Mouse (Mus musculus) kidney, postnatal 0 days (tissue): ENCODE data around the gene Rusc1. TPM values are rescaled to one million over a fixed set of nuclear protein-coding genes. Genes with fewer than 3 reads are reported as not detected.
"Not testable (repeated sequence)": the region's sequence is repeated elsewhere in the genome, so short reads cannot be mapped to it uniquely, and the experiment has no call there.

ENCODE experiments used
- ATAC-seq: fragments of 200-750 bp; cut with Nextera tagmentation; replicated peaks from 2 replicates; pipeline ENCODE4 v1.8.0; 2017; ENCODE audit warnings: low read depth, moderate number of reproducible peaks, moderate TSS enrichment, moderate library complexity; ENCODE audit not compliant: low FRiP score
- DNase-seq: peaks from one replicate; pipeline ENCODE4 v3.0.0-alpha.2; 2016; ENCODE audit warnings: low spot score
- H3K27ac ChIP-seq: fragments of 300-500 bp; sonication (generic); 2 replicates; pipeline ENCODE4 v1.5.1; 2014; ENCODE audit warnings: mild to moderate bottlenecking
- H3K27me3 ChIP-seq: fragments of 300-500 bp; sonication (generic); 2 replicates; pipeline ENCODE4 v1.6.1; 2014; ENCODE audit warnings: low read length, mixed read lengths; ENCODE audit not compliant: insufficient read depth
- H3K36me3 ChIP-seq: fragments of 300-500 bp; sonication (generic); 2 replicates; pipeline ENCODE4 v1.6.1; 2014; ENCODE audit warnings: low read length, mixed read lengths; ENCODE audit not compliant: insufficient read depth
- H3K4me1 ChIP-seq: fragments of 300-500 bp; sonication (generic); replicated peaks from 2 replicates; pipeline ENCODE4 v1.6.1; 2014; ENCODE audit warnings: antibody characterized with exemption, low read length, mixed read lengths; ENCODE audit not compliant: insufficient read depth
- H3K4me2 ChIP-seq: fragments of 300-500 bp; sonication (generic); 2 replicates; pipeline ENCODE4 v1.6.1; 2014; ENCODE audit warnings: mild to moderate bottlenecking, low read length, moderate library complexity, mixed read lengths
- H3K4me3 ChIP-seq: fragments of 300-500 bp; sonication (generic); replicated peaks from 2 replicates; pipeline ENCODE4 v1.5.1; 2014; ENCODE audit warnings: low read depth, low read length
- H3K9ac ChIP-seq: fragments of 300-500 bp; sonication (generic); 2 replicates; pipeline ENCODE4 v1.6.1; 2014; ENCODE audit warnings: low read depth, low read length
- H3K9me3 ChIP-seq: fragments of 300-500 bp; sonication (generic); replicated peaks from 2 replicates; pipeline ENCODE4 v1.6.1; 2016; ENCODE audit warnings: low read length, inconsistent platforms, mixed read lengths
- CTCF ChIP-seq: IDR thresholded peaks from 2 replicates; pipeline ENCODE4 v1.5.1; 2016; ENCODE audit warnings: antibody characterized with exemption, low read depth, mild to moderate bottlenecking, moderate library complexity
- WGBS: fragments of 180-500 bp; shearing (Covaris S2); extraction: QIAGEN DNeasy Blood & Tissue Kit; methylation state at CpG from one replicate; pipeline ENCODE4 v1.1.7; 2014; 5-methylcytosine and 5-hydroxymethylcytosine counted together
- polyA plus RNA-seq: library from polyadenylated mRNA; unstranded; fragments of >200 nt; fragmentation: Nextera tagmentation; extraction: Ambion mirVana; gene quantifications from 2 replicates; pipeline ENCODE4 v1.2.1, GENCODE M21; 2015

Rusc1 gene
- polyA plus RNA-seq, 1 experiment from 2014 or later: 19.8 TPM

DNA sequence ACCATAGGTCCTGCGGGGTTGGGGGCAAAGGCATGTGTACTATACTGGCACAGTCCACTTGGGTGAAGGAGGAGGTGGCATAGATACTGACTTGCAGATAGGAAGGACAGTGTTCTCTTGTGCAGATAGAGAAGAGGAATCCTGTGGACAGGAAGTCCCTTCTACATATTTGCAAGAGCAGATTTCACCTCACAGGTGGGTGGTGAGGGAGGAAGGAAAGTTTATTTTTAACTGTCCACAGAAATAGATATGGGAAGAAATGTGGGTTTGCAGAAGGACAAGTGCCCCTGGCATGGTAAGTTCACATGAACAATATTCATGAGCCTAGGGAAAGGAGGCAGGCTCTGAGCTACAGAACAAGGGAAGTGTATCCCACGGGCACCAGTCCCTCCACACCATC, 9.0 kb downstream of the Rusc1 start:
- WGBS: 63% methylated on average over 2 of the region's 2 CpGs
- Histone ChIP-seq H3K27ac (no peak overlapping the region), H3K4me3 (no peak overlapping the region), H3K27me3 (no peaks in the 10 kb centered on the region), H3K4me2 (no peak overlapping the region), H3K36me3 (peaks cover 5% of the 10 kb centered on the region; the same call in 1 of the 2 replicates), H3K4me1 (0 out of 2 replicates have a peak, but pooled peaks cover 2% of the 10 kb centered on the region), H3K9ac (no peak overlapping the region), H3K9me3 (no peaks in the 10 kb centered on the region)
- no peak for DNase-seq
- no peak for ATAC-seq
- TF ChIP-seq CTCF: no peak

DNA sequence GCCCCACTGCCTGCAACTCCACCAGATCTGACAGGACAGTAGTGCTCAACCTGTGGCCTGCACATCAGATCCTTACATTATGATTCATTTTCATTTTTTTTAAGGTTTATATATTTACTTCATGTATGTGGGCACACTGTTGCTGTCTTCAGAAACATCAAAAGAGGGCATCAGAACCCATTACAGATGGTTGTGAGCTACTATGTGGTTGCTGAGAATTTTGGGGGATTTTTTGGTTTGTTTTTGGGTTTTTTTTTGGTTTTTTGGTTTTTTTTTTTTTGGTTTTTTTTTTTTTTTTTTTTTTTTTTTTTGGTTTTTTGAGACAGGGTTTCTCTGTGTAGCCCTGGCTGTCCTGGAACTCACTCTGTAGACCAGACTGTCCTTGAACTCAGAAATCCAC, 10.8 kb downstream of the Rusc1 start:
- not testable (repeated sequence) for H3K27me3 ChIP-seq, H3K4me1 ChIP-seq, H3K4me3 ChIP-seq, H3K27ac ChIP-seq, ATAC-seq, DNase-seq, H3K9me3 ChIP-seq, H3K9ac ChIP-seq, H3K4me2 ChIP-seq
- H3K36me3 ChIP-seq: peaks cover 15% of the 10 kb centered on the region

DNA sequence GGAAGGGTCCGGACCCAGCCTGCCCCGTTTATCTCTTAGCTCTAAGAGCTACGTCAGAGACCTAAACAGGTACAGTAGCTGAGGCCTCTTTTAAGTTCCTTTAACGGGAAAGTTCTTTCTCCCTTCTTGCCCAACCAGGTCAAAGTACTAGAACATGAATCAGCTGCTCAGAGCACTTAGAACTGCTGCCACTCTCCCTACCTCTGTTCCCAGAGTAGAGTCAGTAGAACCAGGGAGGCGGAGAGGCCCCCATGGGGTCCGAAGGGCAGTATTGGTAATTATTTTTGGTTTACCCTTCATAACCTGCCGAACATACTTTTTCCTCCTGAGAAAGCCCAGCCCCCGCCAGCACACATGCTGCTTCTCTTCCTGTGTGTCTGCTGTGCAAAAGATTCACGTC, 15.7 kb downstream of the Rusc1 start:
- H3K9ac ChIP-seq: no peak overlapping the region
- H3K4me3 ChIP-seq: no peak overlapping the region
- DNase-seq (no peak), ATAC-seq (no peak)
- WGBS: 77% methylated on average over 9 of the region's 9 CpGs
- H3K36me3 ChIP-seq: peaks cover 50% of the 10 kb centered on the region
- H3K4me2 ChIP-seq: no peak overlapping the region
- no peaks in the 10 kb centered on the region for H3K9me3 ChIP-seq
- no peaks in the 10 kb centered on the region for H3K4me1 ChIP-seq
- no peak overlapping the region for H3K27ac ChIP-seq
- no peaks in the 10 kb centered on the region for H3K27me3 ChIP-seq
- TF ChIP-seq CTCF: no peak

DNA sequence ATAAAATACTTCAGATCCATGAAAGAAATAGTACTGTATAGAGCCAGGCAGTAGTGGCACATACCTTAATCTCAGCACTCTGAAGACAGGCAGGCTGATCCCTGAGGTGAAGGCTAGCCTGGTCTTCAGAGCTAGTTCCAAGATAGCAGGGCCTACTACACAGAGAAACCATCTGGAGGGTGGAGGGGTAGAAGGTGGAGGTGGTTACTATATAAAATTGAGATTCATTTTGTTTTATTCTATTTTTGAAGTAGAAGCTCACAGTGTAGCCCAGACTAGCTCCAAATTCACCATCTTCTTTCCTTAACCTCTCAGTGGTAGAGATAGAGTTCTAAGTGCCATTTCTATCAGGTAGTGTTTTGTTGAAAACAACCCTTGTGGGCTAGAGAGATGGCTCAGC, 25.8 kb downstream of the Rusc1 start:
- DNase-seq: no peak
- no peak overlapping the region for H3K4me2 ChIP-seq
- H3K9ac ChIP-seq: no peak overlapping the region
- H3K36me3 ChIP-seq: peaks cover 63% of the 10 kb centered on the region
- H3K9me3 ChIP-seq: no peaks in the 10 kb centered on the region
- H3K27me3 ChIP-seq: no peaks in the 10 kb centered on the region
- no peak for ATAC-seq
- no peak for TF ChIP-seq CTCF
- H3K27ac ChIP-seq: no peak overlapping the region
- H3K4me1 ChIP-seq: no peaks in the 10 kb centered on the region
- H3K4me3 ChIP-seq: no peak overlapping the region

DNA sequence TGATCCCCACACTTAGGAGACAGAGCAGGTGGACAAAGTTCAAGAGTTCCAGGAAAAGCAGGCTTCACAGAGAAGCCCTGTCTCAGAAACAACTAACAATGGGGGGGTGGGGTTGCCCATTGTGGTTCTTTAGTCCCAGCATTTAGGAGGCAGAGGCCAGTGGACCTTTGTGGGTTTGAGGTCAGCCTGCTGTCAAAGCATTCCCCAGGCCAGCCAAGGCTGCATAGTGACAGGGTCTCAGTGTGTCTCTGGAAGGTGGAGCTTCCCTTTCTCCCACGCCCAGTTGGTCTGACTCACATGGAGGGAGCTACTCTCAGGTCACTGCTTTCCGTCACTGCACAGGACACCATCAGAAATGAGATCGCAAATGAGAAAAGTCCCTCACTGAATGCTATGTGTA, 31.4 kb downstream of the Rusc1 start:
- Histone ChIP-seq H3K27ac (no peak overlapping the region), H3K4me1 (no peaks in the 10 kb centered on the region), H3K27me3 (no peaks in the 10 kb centered on the region), H3K9me3 (no peaks in the 10 kb centered on the region), H3K4me2 (no peak overlapping the region), H3K9ac (no peak overlapping the region), H3K36me3 (peaks cover 41% of the 10 kb centered on the region), H3K4me3 (no peak overlapping the region)
- DNase-seq (no peak), ATAC-seq (no peak)
- TF ChIP-seq CTCF: no peak
- WGBS: 86% methylated on average over 3 of the region's 3 CpGs

GRCm38 (mm10) chr3:89058783-89059182, 34.3 kb downstream of the Rusc1 start:
- peak; percentile 67 for TF ChIP-seq CTCF
- no peak overlapping the region for H3K9ac ChIP-seq
- no peaks in the 10 kb centered on the region for H3K9me3 ChIP-seq
- H3K36me3 ChIP-seq: peaks cover 42% of the 10 kb centered on the region
- no peak overlapping the region for H3K27ac ChIP-seq
- no peaks in the 10 kb centered on the region for H3K27me3 ChIP-seq
- no peak overlapping the region for H3K4me3 ChIP-seq
- ATAC-seq (no peak), DNase-seq (peak; percentile 27)
- H3K4me2 ChIP-seq: no peak overlapping the region
- H3K4me1 ChIP-seq: no peaks in the 10 kb centered on the region
- 84% methylated on average over 3 of the region's 3 CpGs for WGBS

DNA sequence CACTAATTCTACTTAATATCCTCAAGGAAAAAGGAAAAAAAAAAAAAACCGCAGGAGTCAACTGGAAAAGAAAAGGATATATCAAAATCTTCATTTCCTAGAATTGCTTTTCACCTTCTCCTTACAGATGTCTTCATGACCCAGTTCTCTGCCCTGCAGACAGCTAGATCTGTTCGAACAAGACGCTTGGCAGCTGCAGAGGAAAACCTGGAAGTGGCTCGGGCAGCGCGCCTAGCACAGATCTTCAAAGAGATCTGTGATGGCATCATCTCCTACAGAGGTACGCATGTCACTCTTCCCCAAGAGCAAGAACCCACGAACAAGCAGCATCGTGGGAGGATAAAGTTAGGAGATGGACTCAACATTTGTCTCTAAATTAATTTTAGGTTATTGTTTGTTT, 34.8 kb downstream of the Rusc1 start:
- H3K4me3 ChIP-seq: no peak overlapping the region
- H3K27me3 ChIP-seq: no peaks in the 10 kb centered on the region
- no peak overlapping the region for H3K9ac ChIP-seq
- ATAC-seq: no peak
- no peak for DNase-seq
- 92% methylated on average over 9 of the region's 9 CpGs for WGBS
- no peaks in the 10 kb centered on the region for H3K9me3 ChIP-seq
- H3K27ac ChIP-seq: no peak overlapping the region
- H3K36me3 ChIP-seq: peaks cover 39% of the 10 kb centered on the region
- no peak for TF ChIP-seq CTCF
- H3K4me1 ChIP-seq: no peaks in the 10 kb centered on the region
- H3K4me2 ChIP-seq: no peak overlapping the region
